Mouse (Mus musculus): ENCODE measurements around the gene Cd274. TPM values are rescaled to one million over a fixed set of nuclear protein-coding genes. Genes with fewer than 3 reads are reported as not detected.

Gene Cd274
- polyA plus RNA-seq, 1 experiment: 1.9 TPM

GRCm38 (mm10) chr19:29371284-29372081 is 4.2 kb downstream of the Cd274 start:
- Histone ChIP-seq H3K4me3 (ENCODE audit: insufficient read depth, low read length) (peak overlapping the region; percentile 31), H3K4me1 (ENCODE audit: control insufficient read depth, insufficient read depth, low read length) (no peaks in the 10 kb centered on the region; the same call in 1 of the 2 replicates), H3K27ac (ENCODE audit: insufficient read depth, low read length) (no peak overlapping the region)
- TF ChIP-seq CTCF (IDR thresholded peaks at IDR 0.05; ENCODE audit: extremely low read depth, insufficient read depth, low read length): no peak
- no peak for TF ChIP-seq POLR2A (IDR thresholded peaks at IDR 0.05; ENCODE audit: extremely low read depth, insufficient read depth, low read length)

- peak overlapping the region; percentile 31; the same call in 1 of the 2 replicates for H3K4me3 ChIP-seq (ENCODE audit: insufficient read depth, low read length)
- H3K27ac ChIP-seq (ENCODE audit: insufficient read depth, low read length): no peak overlapping the region
- H3K4me1 ChIP-seq (ENCODE audit: control insufficient read depth, insufficient read depth, low read length): no peaks in the 10 kb centered on the region; the same call in 1 of the 2 replicates
- TF ChIP-seq CTCF (IDR thresholded peaks at IDR 0.05; ENCODE audit: extremely low read depth, insufficient read depth, low read length) (no peak), POLR2A (IDR thresholded peaks at IDR 0.05; ENCODE audit: extremely low read depth, insufficient read depth, low read length) (no peak)
Observed at GRCm38 (mm10) chr19:29372138-29372537, 4.9 kb downstream of the Cd274 start.

- no peak overlapping the region for H3K27ac ChIP-seq (ENCODE audit: insufficient read depth, low read length)
- TF ChIP-seq CTCF (IDR thresholded peaks at IDR 0.05; ENCODE audit: extremely low read depth, insufficient read depth, low read length): no peak
- no peak for TF ChIP-seq POLR2A (IDR thresholded peaks at IDR 0.05; ENCODE audit: extremely low read depth, insufficient read depth, low read length)
Observed at GRCm38 (mm10) chr19:29372621-29373020, 5.4 kb downstream of the Cd274 start.

GRCm38 (mm10) chr19:29373438-29373837 is 6.2 kb downstream of the Cd274 start:
- H3K4me3 ChIP-seq (ENCODE audit: insufficient read depth, low read length): peak overlapping the region; percentile 28
- TF ChIP-seq POLR2A (IDR thresholded peaks at IDR 0.05; ENCODE audit: extremely low read depth, insufficient read depth, low read length) (no peak), CTCF (IDR thresholded peaks at IDR 0.05; ENCODE audit: extremely low read depth, insufficient read depth, low read length) (no peak)
- no peaks in the 10 kb centered on the region; the same call in 1 of the 2 replicates for H3K4me1 ChIP-seq (ENCODE audit: control insufficient read depth, insufficient read depth, low read length)
- no peak overlapping the region for H3K27ac ChIP-seq (ENCODE audit: insufficient read depth, low read length)

More at GRCm38 (mm10) chr19:29372621-29373020, 5.4 kb downstream of the Cd274 start:
- Histone ChIP-seq H3K4me3 (ENCODE audit: insufficient read depth, low read length) (no peak overlapping the region; the same call in 1 of the 2 replicates), H3K4me1 (ENCODE audit: control insufficient read depth, insufficient read depth, low read length) (no peaks in the 10 kb centered on the region; the same call in 1 of the 2 replicates)

- no peak for TF ChIP-seq POLR2A (IDR thresholded peaks at IDR 0.05; ENCODE audit: extremely low read depth, insufficient read depth, low read length)
- no peak for TF ChIP-seq CTCF (IDR thresholded peaks at IDR 0.05; ENCODE audit: extremely low read depth, insufficient read depth, low read length)
- no peak overlapping the region for H3K4me3 ChIP-seq (ENCODE audit: insufficient read depth, low read length)
- H3K4me1 ChIP-seq (ENCODE audit: control insufficient read depth, insufficient read depth, low read length): no peaks in the 10 kb centered on the region; the same call in 1 of the 2 replicates
- no peak overlapping the region for H3K27ac ChIP-seq (ENCODE audit: insufficient read depth, low read length)
Observed at GRCm38 (mm10) chr19:29374947-29375346, 7.7 kb downstream of the Cd274 start.

- Histone ChIP-seq H3K4me3 (ENCODE audit: insufficient read depth, low read length) (no peak overlapping the region), H3K4me1 (ENCODE audit: control insufficient read depth, insufficient read depth, low read length) (no peaks in the 10 kb centered on the region; the same call in 1 of the 2 replicates), H3K27ac (ENCODE audit: insufficient read depth, low read length) (no peak overlapping the region)
- no peak for TF ChIP-seq POLR2A (IDR thresholded peaks at IDR 0.05; ENCODE audit: extremely low read depth, insufficient read depth, low read length)
- no peak for TF ChIP-seq CTCF (IDR thresholded peaks at IDR 0.05; ENCODE audit: extremely low read depth, insufficient read depth, low read length)
Observed at GRCm38 (mm10) chr19:29376382-29376781, 9.1 kb downstream of the Cd274 start.

- TF ChIP-seq POLR2A (IDR thresholded peaks at IDR 0.05; ENCODE audit: extremely low read depth, insufficient read depth, low read length) (no peak), CTCF (IDR thresholded peaks at IDR 0.05; ENCODE audit: extremely low read depth, insufficient read depth, low read length) (no peak)
- no peak overlapping the region for H3K27ac ChIP-seq (ENCODE audit: insufficient read depth, low read length)
- H3K4me3 ChIP-seq (ENCODE audit: insufficient read depth, low read length): no peak overlapping the region
Observed at GRCm38 (mm10) chr19:29379839-29380603, 12.8 kb downstream of the Cd274 start.

GRCm38 (mm10) chr19:29383368-29383767 is 16.1 kb downstream of the Cd274 start:
- H3K4me3 ChIP-seq (ENCODE audit: insufficient read depth, low read length): no peak overlapping the region
- TF ChIP-seq CTCF (IDR thresholded peaks at IDR 0.05; ENCODE audit: extremely low read depth, insufficient read depth, low read length): no peak
- no peak for TF ChIP-seq POLR2A (IDR thresholded peaks at IDR 0.05; ENCODE audit: extremely low read depth, insufficient read depth, low read length)
- H3K4me1 ChIP-seq (ENCODE audit: control insufficient read depth, insufficient read depth, low read length): no peaks in the 10 kb centered on the region
- H3K27ac ChIP-seq (ENCODE audit: insufficient read depth, low read length): no peak overlapping the region

More at GRCm38 (mm10) chr19:29379839-29380603, 12.8 kb downstream of the Cd274 start:
- no peaks in the 10 kb centered on the region for H3K4me1 ChIP-seq (ENCODE audit: control insufficient read depth, insufficient read depth, low read length)

- no peaks in the 10 kb centered on the region for H3K4me1 ChIP-seq (ENCODE audit: control insufficient read depth, insufficient read depth, low read length)
- no peak overlapping the region for H3K27ac ChIP-seq (ENCODE audit: insufficient read depth, low read length)
- TF ChIP-seq CTCF (IDR thresholded peaks at IDR 0.05; ENCODE audit: extremely low read depth, insufficient read depth, low read length) (no peak), POLR2A (IDR thresholded peaks at IDR 0.05; ENCODE audit: extremely low read depth, insufficient read depth, low read length) (no peak)
- no peak overlapping the region for H3K4me3 ChIP-seq (ENCODE audit: insufficient read depth, low read length)
Observed at GRCm38 (mm10) chr19:29384412-29384811, 17.2 kb downstream of the Cd274 start.

Measured in cortical plate, adult 2 months (tissue).